Mouse (Mus musculus) midbrain, postnatal 0 days (tissue): ENCODE results near the gene Itga6. TPM values are rescaled to one million over a fixed set of nuclear protein-coding genes. Genes with fewer than 3 reads are reported as not detected.

Experiments
- ATAC-seq: fragments of 200-750 bp; cut with Nextera tagmentation; 2 replicates; pipeline ENCODE4 v1.8.0; 2017; ENCODE audit warnings: moderate number of reproducible peaks, mild to moderate bottlenecking, moderate TSS enrichment, moderate library complexity; ENCODE audit not compliant: low FRiP score
- DNase-seq: peaks from one replicate; pipeline ENCODE4 v3.0.0-alpha.2; 2015; ENCODE audit warnings: low spot score
- H3K27ac ChIP-seq: fragments of 300-500 bp; sonication (generic); 2 replicates; pipeline ENCODE4 v1.5.1; 2014; ENCODE audit warnings: low read depth, mild to moderate bottlenecking, low read length, mixed read lengths
- H3K27me3 ChIP-seq: fragments of 300-500 bp; sonication (generic); 2 replicates; pipeline ENCODE4 v1.6.1; 2014; ENCODE audit warnings: low read length, control low read depth, mixed read lengths; ENCODE audit not compliant: insufficient read depth
- H3K36me3 ChIP-seq: fragments of 300-500 bp; sonication (generic); 2 replicates; pipeline ENCODE4 v1.6.1; 2014; ENCODE audit warnings: low read length, control low read depth, mixed read lengths; ENCODE audit not compliant: insufficient read depth
- H3K4me1 ChIP-seq: fragments of 300-500 bp; sonication (generic); 2 replicates; pipeline ENCODE4 v1.6.1; 2014; ENCODE audit warnings: mild to moderate bottlenecking, control low read depth, antibody characterized with exemption, low read length, mixed read lengths; ENCODE audit not compliant: insufficient read depth
- H3K4me2 ChIP-seq: fragments of 300-500 bp; sonication (generic); 2 replicates; pipeline ENCODE4 v1.6.1; 2014; ENCODE audit warnings: low read depth, mild to moderate bottlenecking, low read length, mixed read lengths; ENCODE audit not compliant: poor library complexity, severe bottlenecking
- H3K4me3 ChIP-seq: fragments of 300-500 bp; sonication (generic); 2 replicates; pipeline ENCODE4 v1.5.1; 2014; ENCODE audit warnings: low read depth, mild to moderate bottlenecking, low read length, moderate library complexity
- H3K9ac ChIP-seq: fragments of 300-500 bp; sonication (generic); replicated peaks from 2 replicates; pipeline ENCODE4 v1.6.1; 2014; ENCODE audit warnings: mild to moderate bottlenecking, low read length, moderate library complexity, mixed read lengths; ENCODE audit not compliant: poor library complexity, severe bottlenecking
- H3K9me3 ChIP-seq: fragments of 300-500 bp; sonication (generic); 2 replicates; pipeline ENCODE4 v1.6.1; 2016; ENCODE audit warnings: low read length, control low read depth
- CTCF ChIP-seq: IDR thresholded peaks from 2 replicates; pipeline ENCODE4 v1.5.1; 2016; ENCODE audit warnings: antibody characterized with exemption, mild to moderate bottlenecking
- WGBS: fragments of 180-500 bp; shearing (Covaris S2); extraction: QIAGEN DNeasy Blood & Tissue Kit; methylation state at CpG from one replicate; pipeline ENCODE4 v1.1.7; 2014; 5-methylcytosine and 5-hydroxymethylcytosine counted together
- polyA plus RNA-seq: library from polyadenylated mRNA; unstranded; fragments of >200 nt; fragmentation: Nextera tagmentation; extraction: Ambion mirVana; gene quantifications from 2 replicates; pipeline ENCODE4 v1.2.1, GENCODE M21; 2015
- total RNA-seq: library from RNA; depleted of rRNA; stranded (reverse); fragments of >200 nt; gene quantifications from 2 replicates; pipeline ENCODE4 v1.2.3, GENCODE M21; 2014

Gene Itga6
- total and polyA plus RNA-seq, 2 experiments from 2014 or later = 16.0 to 38.9 TPM

DNA sequence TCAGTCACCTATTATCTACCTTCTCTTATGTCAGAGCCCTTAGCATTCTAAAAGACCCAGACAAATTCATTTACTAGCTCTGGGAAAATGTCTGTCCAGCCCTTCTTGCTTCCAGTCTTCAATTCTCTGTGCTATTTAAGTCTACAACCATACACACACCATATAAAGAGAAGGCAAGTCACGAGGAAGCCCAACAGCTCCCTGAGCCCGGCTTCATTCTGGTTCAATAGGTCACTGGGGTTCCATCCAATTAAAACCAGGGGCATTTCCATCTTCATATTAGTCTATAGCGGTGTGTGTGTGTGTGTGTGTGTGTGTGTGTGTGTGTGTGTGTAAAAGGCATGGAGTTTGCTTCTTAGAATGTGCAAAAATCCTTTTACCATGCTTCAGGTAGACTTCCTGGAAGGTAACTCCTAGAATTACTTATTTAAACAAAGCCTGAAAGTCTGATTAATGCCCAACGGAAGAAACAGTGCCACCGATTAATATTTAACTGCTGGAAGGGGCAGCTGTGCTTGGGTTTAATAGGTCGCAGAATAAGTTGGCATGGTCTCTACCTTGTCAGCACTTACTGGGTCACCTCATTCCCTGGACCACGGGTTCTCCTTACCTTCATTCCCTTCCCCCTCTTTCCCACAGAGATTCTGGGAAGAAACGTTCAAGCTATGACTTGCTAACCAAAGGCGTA lies 6.1 kb upstream of the Itga6 start:
- Histone ChIP-seq H3K36me3 (no peaks in the 10 kb centered on the region), H3K9me3 (no peaks in the 10 kb centered on the region), H3K4me1 (peaks cover 2% of the 10 kb centered on the region; the same call in 1 of the 2 replicates), H3K4me2 (no peak overlapping the region), H3K27me3 (no peaks in the 10 kb centered on the region), H3K9ac (no peak overlapping the region), H3K27ac (no peak overlapping the region), H3K4me3 (no peak overlapping the region)
- ATAC-seq = no peak
- 76% methylated on average over 9 of the region's 9 CpGs for WGBS
- TF ChIP-seq CTCF = no peak
- no peak for DNase-seq

DNA sequence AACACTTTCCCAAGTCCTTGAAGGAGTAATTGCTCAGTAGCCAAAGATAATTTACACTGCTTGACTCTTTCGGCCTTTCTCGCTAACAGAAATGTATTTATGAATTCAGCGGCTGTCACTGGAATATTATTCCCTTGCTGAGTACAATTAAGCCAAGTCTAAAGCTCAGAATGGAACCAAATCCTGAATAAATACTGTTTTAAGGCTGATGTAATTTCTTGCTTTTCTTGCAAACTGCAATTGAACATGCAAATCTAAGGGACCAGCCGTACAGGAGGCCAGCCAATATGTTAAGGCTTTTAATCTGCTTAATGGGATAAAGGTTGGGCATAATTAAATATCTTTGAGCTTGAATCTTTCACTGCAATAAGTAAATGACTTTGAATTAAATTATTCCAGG lies 2.9 kb upstream of the Itga6 start:
- no peak overlapping the region for H3K4me3 ChIP-seq
- no peaks in the 10 kb centered on the region for H3K27me3 ChIP-seq
- 37% methylated on average over 4 of the region's 4 CpGs for WGBS
- peaks cover 2% of the 10 kb centered on the region; the same call in 1 of the 2 replicates for H3K4me1 ChIP-seq
- no peak overlapping the region for H3K27ac ChIP-seq
- no peak overlapping the region for H3K9ac ChIP-seq
- no peaks in the 10 kb centered on the region for H3K9me3 ChIP-seq
- no peak overlapping the region for H3K4me2 ChIP-seq
- ATAC-seq (no peak), DNase-seq (no peak)
- H3K36me3 ChIP-seq = no peaks in the 10 kb centered on the region
- no peak for TF ChIP-seq CTCF

DNA sequence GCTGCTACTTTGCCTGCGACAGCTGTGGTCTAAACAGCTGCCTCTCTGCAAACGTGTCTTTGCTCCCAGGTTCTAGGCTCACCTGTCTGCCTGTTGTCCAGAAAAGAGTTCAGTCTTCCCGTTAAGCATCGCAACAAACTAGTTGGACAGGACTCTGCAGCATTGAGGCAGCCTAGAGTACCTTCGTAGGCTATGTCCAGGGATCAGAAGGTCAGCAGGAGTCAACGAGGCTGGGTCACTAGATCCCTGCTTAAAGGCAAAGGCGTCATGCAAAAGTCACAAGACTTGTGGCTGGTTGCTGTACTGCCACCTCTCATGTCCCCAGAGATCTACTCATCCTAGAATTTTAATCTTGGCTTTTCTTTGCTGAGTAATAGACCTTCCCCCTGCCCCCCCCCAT lies 2.0 kb upstream of the Itga6 start:
- no peak for TF ChIP-seq CTCF
- no peak overlapping the region for H3K9ac ChIP-seq
- no peak for ATAC-seq
- no peaks in the 10 kb centered on the region for H3K27me3 ChIP-seq
- H3K4me2 ChIP-seq = no peak overlapping the region
- no peaks in the 10 kb centered on the region for H3K9me3 ChIP-seq
- peaks cover 2% of the 10 kb centered on the region; the same call in 1 of the 2 replicates for H3K4me1 ChIP-seq
- 59% methylated on average over 7 of the region's 7 CpGs for WGBS
- H3K27ac ChIP-seq = no peak overlapping the region
- no peak for DNase-seq
- H3K36me3 ChIP-seq = no peaks in the 10 kb centered on the region
- H3K4me3 ChIP-seq = no peak overlapping the region

DNA sequence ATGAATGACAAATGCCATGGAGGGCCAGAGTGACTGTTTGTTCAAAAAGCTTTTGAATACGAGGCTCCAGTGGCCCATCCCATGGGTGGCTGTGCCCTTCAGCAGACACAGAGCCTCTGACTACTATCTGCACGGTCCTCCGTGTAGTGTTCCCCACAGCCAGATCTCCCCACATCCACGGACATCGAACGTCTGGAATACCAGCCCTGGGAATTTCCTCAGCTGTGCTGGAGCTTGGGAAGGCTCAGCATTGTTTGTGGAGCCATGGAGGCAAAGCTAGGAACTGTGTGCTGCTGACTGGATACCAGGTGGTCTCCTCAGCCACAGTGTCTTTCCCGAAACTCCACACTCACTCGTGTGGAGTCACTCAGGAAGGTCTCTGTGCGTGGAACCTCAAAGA lies 1.1 kb upstream of the Itga6 start:
- no peak for ATAC-seq
- H3K4me2 ChIP-seq = no peak overlapping the region
- no peaks in the 10 kb centered on the region for H3K27me3 ChIP-seq

DNA sequence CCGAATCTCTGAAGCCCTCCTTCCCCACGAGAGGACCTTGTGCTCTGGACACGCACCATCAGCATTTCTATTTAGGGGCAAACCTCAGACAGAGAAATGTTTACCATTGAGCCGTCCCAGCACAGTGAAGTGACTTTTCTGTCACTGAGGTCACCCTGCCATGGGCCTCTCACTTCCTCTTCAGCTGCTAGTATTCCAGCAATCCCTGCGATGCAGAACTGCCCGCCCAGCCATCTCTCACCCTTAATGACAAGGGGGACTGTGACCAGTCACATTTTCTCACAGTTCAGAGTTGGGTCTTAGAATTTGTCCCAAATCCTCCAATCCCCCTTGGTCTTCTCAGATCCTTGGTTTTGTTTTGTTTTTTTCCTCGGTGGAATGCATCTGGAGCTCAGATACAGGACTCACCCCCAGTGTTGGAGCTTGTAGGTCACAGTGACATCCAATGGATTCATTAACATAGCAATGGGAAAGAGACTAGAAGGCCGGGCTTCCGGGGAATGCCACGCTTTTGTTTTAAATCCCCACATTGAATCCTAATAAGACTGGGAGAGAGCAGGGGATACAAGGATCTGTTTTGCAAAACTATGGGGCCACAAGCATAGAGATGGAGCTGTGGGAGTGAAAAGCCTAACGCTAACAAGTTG lies 432 bp upstream of the Itga6 start:
- no peak for TF ChIP-seq CTCF
- H3K9me3 ChIP-seq = no peaks in the 10 kb centered on the region
- no peak overlapping the region for H3K4me3 ChIP-seq
- H3K27ac ChIP-seq = no peak overlapping the region
- 18% methylated on average over 11 of the region's 11 CpGs for WGBS
- peaks cover 4% of the 10 kb centered on the region; the same call in 1 of the 2 replicates for H3K4me1 ChIP-seq
- H3K9ac ChIP-seq = no peak overlapping the region
- no peak for DNase-seq
- no peaks in the 10 kb centered on the region for H3K36me3 ChIP-seq
- H3K4me2 ChIP-seq = no peak overlapping the region
- ATAC-seq = no peak
- no peaks in the 10 kb centered on the region for H3K27me3 ChIP-seq

More for the DNA sequence above, 1.1 kb upstream of the Itga6 start:
- no peaks in the 10 kb centered on the region for H3K9me3 ChIP-seq
- no peak overlapping the region for H3K27ac ChIP-seq
- no peak for TF ChIP-seq CTCF
- H3K9ac ChIP-seq = no peak overlapping the region
- no peak for DNase-seq
- no peaks in the 10 kb centered on the region for H3K36me3 ChIP-seq
- 16% methylated on average over 9 of the region's 9 CpGs for WGBS
- no peak overlapping the region for H3K4me3 ChIP-seq
- H3K4me1 ChIP-seq = peaks cover 2% of the 10 kb centered on the region; the same call in 1 of the 2 replicates

GRCm38 (mm10) chr2:71748451-71748850 lies 3.0 kb downstream of the Itga6 start:
- H3K27ac ChIP-seq = no peak overlapping the region
- no peak overlapping the region for H3K9ac ChIP-seq
- no peaks in the 10 kb centered on the region for H3K27me3 ChIP-seq
- TF ChIP-seq CTCF = no peak
- ATAC-seq (no peak), DNase-seq (no peak)
- no peak overlapping the region for H3K4me2 ChIP-seq
- no peak overlapping the region for H3K4me3 ChIP-seq
- 92% methylated on average over 5 of the region's 5 CpGs for WGBS
- no peaks in the 10 kb centered on the region for H3K9me3 ChIP-seq
- peaks cover 7% of the 10 kb centered on the region; the same call in 1 of the 2 replicates for H3K4me1 ChIP-seq
- H3K36me3 ChIP-seq = no peaks in the 10 kb centered on the region
